Mouse (Mus musculus) liver, embryonic 14.5 days (tissue): Measurements from ENCODE around the gene Nfatc2.

ENCODE experiments used
- CTCF ChIP-seq: IDR thresholded peaks from 2 replicates; pipeline ENCODE4 v1.5.1; 2016; ENCODE audit warnings: antibody characterized with exemption, low read depth, control low read depth
- EP300 ChIP-seq: IDR thresholded peaks from 2 replicates; pipeline ENCODE4 v1.6.1; 2016; ENCODE audit warnings: antibody characterized with exemption, low read depth

DNA sequence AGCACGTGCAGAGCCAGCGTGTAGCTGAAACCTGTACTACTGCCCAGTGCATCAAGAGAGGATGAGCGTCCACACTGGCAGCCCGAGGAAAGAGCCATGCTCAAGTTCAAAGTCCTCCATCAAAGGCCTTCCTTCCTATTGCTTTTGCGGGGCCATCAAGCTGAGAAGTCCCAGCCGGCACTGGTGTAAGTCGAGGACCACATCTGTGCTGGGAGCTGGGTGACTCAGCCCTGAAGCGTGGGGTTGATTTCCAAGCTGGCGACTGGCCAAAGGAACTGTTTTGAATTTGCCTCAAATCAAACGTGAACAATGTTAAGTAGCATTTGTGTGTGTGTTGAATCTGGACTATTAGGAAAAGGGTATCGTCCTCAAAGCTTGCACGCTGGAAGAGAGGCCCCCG, 57.4 kb downstream of the Nfatc2 start:
- TF ChIP-seq CTCF: no peak
- no peak for TF ChIP-seq EP300
